Mouse (Mus musculus) MEL (cell line): Measurements from ENCODE around the gene Olfr1140. TPM values are rescaled to one million over a fixed set of nuclear protein-coding genes. Genes with fewer than 3 reads are reported as not detected.

Experiments used
- DNase-seq: peaks from one replicate; pipeline ENCODE4 v3.0.0; 2011; ENCODE audit warnings: low read depth, low spot score
- H3K27ac ChIP-seq: 2 replicates; pipeline ENCODE4 v1.5.1; 2012; ENCODE audit warnings: low read depth, mild to moderate bottlenecking, control low read depth, low read length, moderate library complexity; ENCODE audit not compliant: control insufficient read depth
- H3K27me3 ChIP-seq, 2 experiments: fragments of 150-350 bp in 1 of 2; sonication (generic) in 1 of 2; 2 replicates each; pipeline ENCODE4 v1.6.1; 2012; ENCODE audit warnings: low read length in 2 of 2, mild to moderate bottlenecking in 2 of 2, improper control_type of control experiment in 1 of 2, moderate library complexity in 1 of 2; ENCODE audit not compliant: insufficient read depth in 2 of 2, control insufficient read depth in 1 of 2
- H3K36me3 ChIP-seq, 2 experiments: 2 replicates each; pipeline ENCODE4 v1.6.1; 2012 to 2014; ENCODE audit warnings: low read length in 2 of 2, improper control_type of control experiment in 1 of 2, inconsistent platforms in 1 of 2, mild to moderate bottlenecking in 1 of 2; ENCODE audit not compliant: insufficient read depth in 2 of 2, control insufficient read depth in 1 of 2
- H3K4me1 ChIP-seq, 2 experiments: fragments of 150-350 bp in 1 of 2; sonication (generic) in 1 of 2; 2 replicates each; pipeline ENCODE4 v1.6.1; 2012; ENCODE audit warnings: low read length in 2 of 2, improper control_type of control experiment in 1 of 2, mild to moderate bottlenecking in 1 of 2; ENCODE audit not compliant: insufficient read depth in 2 of 2, control insufficient read depth in 1 of 2
- H3K4me3 ChIP-seq, 2 experiments: fragments of 150-350 bp in 1 of 2; sonication (generic) in 1 of 2; 2 replicates each; pipeline ENCODE4 v1.5.1; 2012; ENCODE audit warnings: low read depth in 2 of 2, low read length in 2 of 2, mild to moderate bottlenecking in 2 of 2, moderate library complexity in 2 of 2, control low read depth in 1 of 2, improper control_type of control experiment in 1 of 2; ENCODE audit not compliant: control insufficient read depth in 1 of 2, insufficient read depth in 1 of 2
- H3K79me2 ChIP-seq: 2 replicates; pipeline ENCODE4 v1.6.1; 2012; ENCODE audit warnings: mild to moderate bottlenecking, low read length, moderate library complexity; ENCODE audit not compliant: control insufficient read depth, poor library complexity, insufficient read depth
- H3K9ac ChIP-seq: 2 replicates; pipeline ENCODE4 v1.6.1; 2012; ENCODE audit warnings: low read depth, mild to moderate bottlenecking, control low read depth, low read length, moderate library complexity; ENCODE audit not compliant: control insufficient read depth, poor library complexity, severe bottlenecking
- H3K9me3 ChIP-seq: fragments of 150-350 bp; sonication (generic); replicated peaks from 2 replicates; pipeline ENCODE4 v1.6.1; 2012; ENCODE audit warnings: mild to moderate bottlenecking, low read length, improper control_type of control experiment, moderate library complexity; ENCODE audit not compliant: insufficient read depth
- BHLHE40 ChIP-seq: IDR thresholded peaks from 2 replicates; pipeline ENCODE4 v1.6.1; 2012; ENCODE audit warnings: low read depth, mild to moderate bottlenecking, inconsistent platforms, low read length, improper control_type of control experiment, borderline replicate concordance
- HCFC1 ChIP-seq: IDR thresholded peaks from 2 replicates; pipeline ENCODE4 v1.6.1; 2012; ENCODE audit warnings: low read depth, mild to moderate bottlenecking, inconsistent platforms, low read length, improper control_type of control experiment, moderate library complexity
- NRF1 ChIP-seq: IDR thresholded peaks from 2 replicates; pipeline ENCODE4 v1.6.1; 2014; ENCODE audit warnings: low read depth, mild to moderate bottlenecking, inconsistent platforms, low read length, improper control_type of control experiment, moderate library complexity; ENCODE audit not compliant: poor library complexity, insufficient read depth, severe bottlenecking
- RAD21 ChIP-seq: IDR thresholded peaks from 2 replicates; pipeline ENCODE4 v1.6.1; 2011; ENCODE audit warnings: mild to moderate bottlenecking, low read depth, low read length, improper control_type of control experiment
- RCOR1 ChIP-seq: IDR thresholded peaks from 2 replicates; pipeline ENCODE4 v1.6.1; 2012; ENCODE audit warnings: low read depth, mild to moderate bottlenecking, inconsistent platforms, low read length, improper control_type of control experiment
- SMC3 ChIP-seq: IDR thresholded peaks from 2 replicates; pipeline ENCODE4 v1.6.1; 2011; ENCODE audit warnings: low read depth, low read length, improper control_type of control experiment
- TAL1 ChIP-seq: IDR thresholded peaks from 2 replicates; pipeline ENCODE4 v1.6.1; 2012; ENCODE audit warnings: mild to moderate bottlenecking, inconsistent platforms, low read length, moderate library complexity, mixed read lengths
- USF1 ChIP-seq: IDR thresholded peaks from 2 replicates; pipeline ENCODE4 v1.6.1; 2014; ENCODE audit warnings: low read depth, mild to moderate bottlenecking, inconsistent platforms, low read length, improper control_type of control experiment, moderate library complexity
- ZNF384 ChIP-seq: IDR thresholded peaks from 2 replicates; pipeline ENCODE4 v1.6.1; 2012; ENCODE audit warnings: low read depth, mild to moderate bottlenecking, inconsistent platforms, low read length, improper control_type of control experiment
- polyA plus RNA-seq, 2 experiments: library from polyadenylated mRNA; stranded (reverse) in 1 of 2; unstranded in 1 of 2; fragments of >175 nt in 1 of 2; fragments of >200 nt in 1 of 2; gene quantifications; 2 replicates each; pipeline versions ENCODE4 v1.2.1 to v1.2.4; 2012; ENCODE audit warnings: low replicate concordance in 2 of 2, low read depth in 1 of 2; ENCODE audit not compliant: insufficient read length in 2 of 2, insufficient read depth in 1 of 2, missing spikeins in 1 of 2
- total RNA-seq: library from RNA; depleted of rRNA; stranded (reverse); fragments of 300-350 nt; gene quantifications from 2 replicates; pipeline ENCODE4 v1.2.3, GENCODE M21; 2012; rRNA removed

Olfr1140 gene
- total and polyA plus RNA-seq, 3 experiments, result not detected

DNA sequence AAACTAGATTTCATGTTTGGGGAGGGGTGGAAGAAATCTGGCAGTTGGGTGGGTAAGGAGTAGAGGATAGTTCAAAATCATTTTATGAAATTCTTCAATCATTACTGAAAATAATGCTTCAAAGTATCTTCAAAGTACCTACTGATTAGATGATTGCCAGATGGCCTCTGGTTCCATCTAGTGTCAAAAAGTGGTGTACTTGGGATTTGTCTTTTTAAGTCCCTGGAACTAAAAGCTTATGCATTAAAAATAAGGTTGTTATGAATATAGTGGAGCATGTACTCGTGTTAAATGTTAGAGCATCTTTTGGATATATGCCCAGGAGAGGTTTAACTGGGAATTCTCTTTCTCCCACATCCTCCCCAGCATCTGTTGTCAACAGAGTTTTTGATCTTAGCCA is 32.6 kb downstream of the Olfr1140 start:
- H3K9me3 ChIP-seq, result no peaks in the 10 kb centered on the region
- H3K27ac ChIP-seq, result no peak overlapping the region
- H3K4me1 ChIP-seq, result no peaks in the 10 kb centered on the region
- H3K79me2 ChIP-seq, result no peaks in the 10 kb centered on the region
- no peak for DNase-seq
- no peak overlapping the region for H3K9ac ChIP-seq
- H3K4me3 ChIP-seq, result no peak overlapping the region
- no peaks in the 10 kb centered on the region for H3K36me3 ChIP-seq
- TF ChIP-seq RAD21 (peak; percentile 2; the same call in 1 of the 2 replicates), HCFC1 (no peak)
- TF ChIP-seq, all 39 proteins: peak for 1
- H3K27me3 ChIP-seq, result no peaks in the 10 kb centered on the region

DNA sequence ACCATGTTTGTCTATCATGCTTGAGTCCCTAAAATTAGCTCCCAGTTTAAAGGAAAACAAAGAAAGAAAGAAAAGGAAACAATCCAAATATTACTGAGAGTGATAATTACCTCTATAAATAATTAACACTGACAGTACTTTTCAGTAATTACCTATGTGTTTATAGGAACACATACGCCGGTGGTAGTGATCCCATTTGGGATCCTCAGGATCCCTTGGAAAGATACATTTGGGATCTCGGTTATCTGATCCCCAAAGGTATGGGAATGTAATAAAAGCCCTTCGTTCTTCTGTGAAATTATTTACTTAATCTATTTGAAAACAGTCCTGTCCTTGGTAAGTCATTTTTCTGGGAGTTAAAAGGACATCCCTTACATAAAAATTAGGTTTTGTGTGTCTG is 35.6 kb downstream of the Olfr1140 start, which contains the start of gene Olfr152:
Olfr152 (plus strand) TSS at position 301 of the 400 bp plus-strand sequence.
- Histone ChIP-seq H3K27ac (no peak within 1 kb of the TSS), H3K27me3 (no peaks in the 10 kb centered on the region), H3K9me3 (no peaks in the 10 kb centered on the region), H3K4me1 (no peaks in the 10 kb centered on the region), H3K4me3 (no peak within 1 kb of the TSS), H3K36me3 (no peaks in the 10 kb centered on the region), H3K79me2 (no peaks in the 10 kb centered on the region), H3K9ac (no peak within 1 kb of the TSS)
- DNase-seq, result no peak
- no peak for TF ChIP-seq ZNF384
- no peak for TF ChIP-seq USF1
- TF ChIP-seq BHLHE40, result no peak
- TF ChIP-seq TAL1, result no peak
- TF ChIP-seq RCOR1, result no peak
- TF ChIP-seq SMC3, result no peak
- TF ChIP-seq NRF1, result no peak

Other genes with a start within 250 kb of the Olfr1140 start
- gene Pramel7, start 246.7 kb upstream of the Olfr1140 start, total RNA-seq, result not detected in 2 replicates
- not detected for gene Pramel7, start 246.7 kb upstream of the Olfr1140 start, polyA plus RNA-seq
- gene Pramel6, start 237.2 kb upstream of the Olfr1140 start, total RNA-seq, result not detected in 2 replicates
- gene Pramel6, start 237.2 kb upstream of the Olfr1140 start, polyA plus RNA-seq, result not detected
- gene Olfr153, start 212.0 kb upstream of the Olfr1140 start, total RNA-seq, result not detected in 2 replicates
- not detected for gene Olfr153, start 212.0 kb upstream of the Olfr1140 start, polyA plus RNA-seq
- not detected in 2 replicates for gene Olfr1128, start 198.2 kb upstream of the Olfr1140 start, total RNA-seq
- gene Olfr1128, start 198.2 kb upstream of the Olfr1140 start, polyA plus RNA-seq, result not detected
- gene Olfr1129, start 169.8 kb upstream of the Olfr1140 start, total RNA-seq, result not detected in 2 replicates
- under 1 TPM in 1 of 2 experiments, not detected in 1; 0.06 TPM for gene Olfr1129, start 169.8 kb upstream of the Olfr1140 start, polyA plus RNA-seq
- gene Olfr1130, start 137.5 kb upstream of the Olfr1140 start, total RNA-seq, result not detected in 2 replicates
- gene Olfr1130, start 137.5 kb upstream of the Olfr1140 start, polyA plus RNA-seq, result not detected
- gene Olfr1131, start 116.6 kb upstream of the Olfr1140 start, total RNA-seq, result not detected in 2 replicates
- gene Olfr1131, start 116.6 kb upstream of the Olfr1140 start, polyA plus RNA-seq, result not detected
- gene Olfr1132, start 106.2 kb upstream of the Olfr1140 start, total RNA-seq, result not detected in 2 replicates
- gene Olfr1132, start 106.2 kb upstream of the Olfr1140 start, polyA plus RNA-seq, result not detected
- not detected in 2 replicates for gene Olfr1133, start 96.4 kb upstream of the Olfr1140 start, total RNA-seq
- gene Olfr1133, start 96.4 kb upstream of the Olfr1140 start, polyA plus RNA-seq, result not detected
- gene Olfr1134, start 85.3 kb upstream of the Olfr1140 start, total RNA-seq, result not detected in 2 replicates
- not detected for gene Olfr1134, start 85.3 kb upstream of the Olfr1140 start, polyA plus RNA-seq
- gene Olfr1135, start 70.1 kb upstream of the Olfr1140 start, total RNA-seq, result not detected in 2 replicates
- not detected for gene Olfr1135, start 70.1 kb upstream of the Olfr1140 start, polyA plus RNA-seq
- gene Olfr1136, start 49.8 kb upstream of the Olfr1140 start, total RNA-seq, result not detected in 2 replicates
- not detected for gene Olfr1136, start 49.8 kb upstream of the Olfr1140 start, polyA plus RNA-seq
- not detected in 2 replicates for gene Olfr1137, start 30.6 kb upstream of the Olfr1140 start, total RNA-seq
- not detected for gene Olfr1137, start 30.6 kb upstream of the Olfr1140 start, polyA plus RNA-seq
- gene Olfr1138, start 3.8 kb upstream of the Olfr1140 start, total RNA-seq, result not detected in 2 replicates
- gene Olfr1138, start 3.8 kb upstream of the Olfr1140 start, polyA plus RNA-seq, result not detected
- gene Olfr1141, start 10.2 kb downstream of the Olfr1140 start, total RNA-seq, result not detected in 2 replicates
- not detected for gene Olfr1141, start 10.2 kb downstream of the Olfr1140 start, polyA plus RNA-seq
- not detected in 2 replicates for gene Olfr152, start 35.7 kb downstream of the Olfr1140 start, total RNA-seq
- not detected for gene Olfr152, start 35.7 kb downstream of the Olfr1140 start, polyA plus RNA-seq
- not detected in 2 replicates for gene Olfr1143, start 56.8 kb downstream of the Olfr1140 start, total RNA-seq
- not detected for gene Olfr1143, start 56.8 kb downstream of the Olfr1140 start, polyA plus RNA-seq
- gene Olfr1145, start 66.1 kb downstream of the Olfr1140 start, total RNA-seq, result not detected in 2 replicates
- not detected for gene Olfr1145, start 66.1 kb downstream of the Olfr1140 start, polyA plus RNA-seq
- gene Olfr1148, start 86.8 kb downstream of the Olfr1140 start, total RNA-seq, result not detected in 2 replicates
- not detected for gene Olfr1148, start 86.8 kb downstream of the Olfr1140 start, polyA plus RNA-seq
- not detected in 2 replicates for gene Olfr1150-ps1, start 100.2 kb downstream of the Olfr1140 start, total RNA-seq
- gene Olfr1150-ps1, start 100.2 kb downstream of the Olfr1140 start, polyA plus RNA-seq, result not detected
- not detected in 2 replicates for gene Olfr1151, start 112.1 kb downstream of the Olfr1140 start, total RNA-seq
- not detected for gene Olfr1151, start 112.1 kb downstream of the Olfr1140 start, polyA plus RNA-seq
- gene Olfr1152, start 122.7 kb downstream of the Olfr1140 start, total RNA-seq, result not detected in 2 replicates
- under 1 TPM in 1 of 2 experiments, not detected in 1; 0.01 TPM for gene Olfr1152, start 122.7 kb downstream of the Olfr1140 start, polyA plus RNA-seq
- not detected in 2 replicates for gene Olfr1153, start 151.2 kb downstream of the Olfr1140 start, total RNA-seq
- gene Olfr1153, start 151.2 kb downstream of the Olfr1140 start, polyA plus RNA-seq, result not detected
- gene Olfr1154, start 161.4 kb downstream of the Olfr1140 start, total RNA-seq, result not detected in 2 replicates
- not detected for gene Olfr1154, start 161.4 kb downstream of the Olfr1140 start, polyA plus RNA-seq
- gene Olfr1155, start 201.4 kb downstream of the Olfr1140 start, total RNA-seq, result not detected in 2 replicates
- not detected for gene Olfr1155, start 201.4 kb downstream of the Olfr1140 start, polyA plus RNA-seq
- gene Olfr1156, start 209.3 kb downstream of the Olfr1140 start, total RNA-seq, result not detected in 2 replicates
- under 1 TPM in 1 of 2 experiments, not detected in 1; 0.03 TPM for gene Olfr1156, start 209.3 kb downstream of the Olfr1140 start, polyA plus RNA-seq
- not detected in 2 replicates for gene Olfr1157, start 224.5 kb downstream of the Olfr1140 start, total RNA-seq
- not detected for gene Olfr1157, start 224.5 kb downstream of the Olfr1140 start, polyA plus RNA-seq
- gene Olfr74, start 230.9 kb downstream of the Olfr1140 start, total RNA-seq, result not detected in 2 replicates
- not detected for gene Olfr74, start 230.9 kb downstream of the Olfr1140 start, polyA plus RNA-seq
- not detected in 2 replicates for gene Olfr1158, start 246.4 kb downstream of the Olfr1140 start, total RNA-seq
- gene Olfr1158, start 246.4 kb downstream of the Olfr1140 start, polyA plus RNA-seq, result not detected